Mouse (Mus musculus): ENCODE measurements around the gene Wdfy3.
"Not testable (repeated sequence)": the region's sequence is repeated elsewhere in the genome, so short reads cannot be mapped to it uniquely, and the experiment has no call there.

Wdfy3 gene

GRCm38 (mm10) chr5:101882191-101882590, 187.5 kb downstream of the Wdfy3 start:
- DNase-seq (ENCODE audit: low spot score), result no peak

GRCm38 (mm10) chr5:101879914-101880313, 189.8 kb downstream of the Wdfy3 start:
- DNase-seq (ENCODE audit: low spot score), result no peak

GRCm38 (mm10) chr5:101878403-101878802, 191.3 kb downstream of the Wdfy3 start:
- DNase-seq (ENCODE audit: low spot score), result no peak

GRCm38 (mm10) chr5:101876185-101876584, 193.5 kb downstream of the Wdfy3 start:
- no peak for DNase-seq (ENCODE audit: low spot score)

GRCm38 (mm10) chr5:101866722-101867121, 203.0 kb downstream of the Wdfy3 start:
- no peak for DNase-seq (ENCODE audit: low spot score)

- DNase-seq (ENCODE audit: low spot score), result no peak
Observed at GRCm38 (mm10) chr5:101863946-101864345, 205.8 kb downstream of the Wdfy3 start.

- peak; percentile 6 for DNase-seq (ENCODE audit: low spot score)
Observed at GRCm38 (mm10) chr5:101862651-101863050, 207.1 kb downstream of the Wdfy3 start.

- no peak for DNase-seq (ENCODE audit: low spot score)
Observed at GRCm38 (mm10) chr5:101861786-101862571, 207.7 kb downstream of the Wdfy3 start.

- DNase-seq (ENCODE audit: low spot score), result no peak
Observed at GRCm38 (mm10) chr5:101858891-101859436, 210.8 kb downstream of the Wdfy3 start.

GRCm38 (mm10) chr5:101855475-101855874, 214.2 kb downstream of the Wdfy3 start:
- DNase-seq (ENCODE audit: low spot score), result no peak

- DNase-seq (ENCODE audit: low spot score), result peak; percentile 9
Observed at GRCm38 (mm10) chr5:101854667-101855066, 215.1 kb downstream of the Wdfy3 start.

GRCm38 (mm10) chr5:101854100-101854499, 215.6 kb downstream of the Wdfy3 start:
- DNase-seq (ENCODE audit: low spot score), result no peak

GRCm38 (mm10) chr5:101852116-101852680, 217.5 kb downstream of the Wdfy3 start:
- DNase-seq (ENCODE audit: low spot score), result no peak

GRCm38 (mm10) chr5:101851133-101851532, 218.6 kb downstream of the Wdfy3 start:
- DNase-seq (ENCODE audit: low spot score), result no peak

- no peak for DNase-seq (ENCODE audit: low spot score)
Observed at GRCm38 (mm10) chr5:101847762-101848161, 222.0 kb downstream of the Wdfy3 start.

GRCm38 (mm10) chr5:101847323-101847722, 222.4 kb downstream of the Wdfy3 start:
- no peak for DNase-seq (ENCODE audit: low spot score)

GRCm38 (mm10) chr5:101845930-101846329, 223.8 kb downstream of the Wdfy3 start:
- no peak for DNase-seq (ENCODE audit: low spot score)

GRCm38 (mm10) chr5:101845011-101845410, 224.7 kb downstream of the Wdfy3 start:
- no peak for DNase-seq (ENCODE audit: low spot score)

GRCm38 (mm10) chr5:101840476-101840875, 229.2 kb downstream of the Wdfy3 start:
- no peak for DNase-seq (ENCODE audit: low spot score)

GRCm38 (mm10) chr5:101837605-101838004, 232.1 kb downstream of the Wdfy3 start:
- DNase-seq (ENCODE audit: low spot score), result not testable (repeated sequence)

- DNase-seq (ENCODE audit: low spot score), result no peak
Observed at GRCm38 (mm10) chr5:101836221-101836620, 233.5 kb downstream of the Wdfy3 start.

- no peak for DNase-seq (ENCODE audit: low spot score)
Observed at GRCm38 (mm10) chr5:101833875-101834274, 235.8 kb downstream of the Wdfy3 start.

- DNase-seq (ENCODE audit: low spot score), result no peak
Observed at GRCm38 (mm10) chr5:101832991-101833390, 236.7 kb downstream of the Wdfy3 start.

Data from embryo, embryonic 10.5 days (tissue).